Mouse (Mus musculus) liver, embryonic 14.5 days (tissue): ENCODE results near the gene Olfr1099. TPM values are rescaled to one million over a fixed set of nuclear protein-coding genes. Genes with fewer than 3 reads are reported as not detected.

Source experiments
- ATAC-seq: fragments of 200-750 bp; cut with Nextera tagmentation; 2 replicates; pipeline ENCODE4 v1.8.0; 2017; ENCODE audit warnings: moderate number of reproducible peaks, mild to moderate bottlenecking, moderate library complexity; ENCODE audit not compliant: insufficient read depth
- DNase-seq, 3 experiments: peaks; one replicate each; pipeline ENCODE4 v3.0.0-alpha.2; 2012 to 2013; ENCODE audit warnings: low read depth in 3 of 3, low spot score in 3 of 3
- H3K27ac ChIP-seq: fragments of 300-500 bp; sonication (generic); 2 replicates; pipeline ENCODE4 v1.5.1; 2014; ENCODE audit warnings: moderate library complexity, mild to moderate bottlenecking, control low read depth, inconsistent platforms
- H3K27me3 ChIP-seq: fragments of 300-500 bp; sonication (generic); 2 replicates; pipeline ENCODE4 v1.6.1; 2014; ENCODE audit warnings: mild to moderate bottlenecking, low read length, moderate library complexity; ENCODE audit not compliant: control insufficient read depth, insufficient read depth
- H3K36me3 ChIP-seq: fragments of 300-500 bp; sonication (generic); replicated peaks from 2 replicates; pipeline ENCODE4 v1.6.1; 2014; ENCODE audit warnings: low read depth; ENCODE audit not compliant: control insufficient read depth, insufficient read depth
- H3K4me1 ChIP-seq, 2 experiments: fragments of 200-500 bp in 1 of 2; fragments of 300-500 bp in 1 of 2; sonication (generic) in 1 of 2; replicated peaks; 2 replicates each; pipeline ENCODE4 v1.6.1; 2012 to 2014; ENCODE audit warnings: antibody characterized with exemption in 1 of 2, inconsistent platforms in 1 of 2, low read length in 1 of 2; ENCODE audit not compliant: control insufficient read depth in 2 of 2, insufficient read depth in 2 of 2
- H3K4me2 ChIP-seq: fragments of 300-500 bp; sonication (generic); 2 replicates; pipeline ENCODE4 v1.6.1; 2014; ENCODE audit warnings: low read depth, mild to moderate bottlenecking, control low read depth, moderate library complexity
- H3K4me3 ChIP-seq, 2 experiments: fragments of 200-500 bp in 1 of 2; fragments of 300-500 bp in 1 of 2; sonication (generic) in 1 of 2; 2 replicates each; pipeline ENCODE4 v1.5.1; 2012 to 2014; ENCODE audit warnings: low read depth in 2 of 2, low read length in 2 of 2, mild to moderate bottlenecking in 2 of 2, control low read depth in 1 of 2, inconsistent platforms in 1 of 2, moderate library complexity in 1 of 2; ENCODE audit not compliant: insufficient read depth in 1 of 2
- H3K9ac ChIP-seq: fragments of 300-500 bp; sonication (generic); replicated peaks from 2 replicates; pipeline ENCODE4 v1.6.1; 2014; ENCODE audit warnings: mild to moderate bottlenecking, control low read depth, moderate library complexity
- H3K9me3 ChIP-seq: fragments of 300-500 bp; sonication (generic); 2 replicates; pipeline ENCODE4 v1.6.1; 2016; ENCODE audit warnings: low read length, mixed read lengths; ENCODE audit not compliant: control insufficient read depth
- CTCF ChIP-seq: IDR thresholded peaks from 2 replicates; pipeline ENCODE4 v1.5.1; 2016; ENCODE audit warnings: antibody characterized with exemption, low read depth, control low read depth
- EP300 ChIP-seq: IDR thresholded peaks from 2 replicates; pipeline ENCODE4 v1.6.1; 2016; ENCODE audit warnings: antibody characterized with exemption, low read depth
- WGBS: fragments of 180-500 bp; shearing (Covaris S2); extraction: QIAGEN DNeasy Blood & Tissue Kit; methylation state at CpG from one replicate; pipeline ENCODE4 v1.1.7; 2014; ENCODE audit not compliant: insufficient replicate concordance; 5-methylcytosine and 5-hydroxymethylcytosine counted together
- polyA plus RNA-seq, 2 experiments: library from polyadenylated mRNA; depleted of rRNA in 1 of 2; stranded (reverse) in 1 of 2; unstranded in 1 of 2; fragments of >200 nt; fragmentation: Nextera tagmentation in 1 of 2; extraction: Ambion mirVana in 1 of 2; gene quantifications; 2 replicates each; pipeline versions ENCODE4 v1.2.1 to v1.2.3; 2012 to 2014

The Olfr1099 gene
- polyA plus RNA-seq (2012; rRNA removed), result not detected in 2 replicates
- polyA plus RNA-seq (2014; fragmentation: Nextera tagmentation; extraction: Ambion mirVana), result not detected in 2 replicates

GRCm38 (mm10) chr2:86960593-86960992 is at the start of gene Olfr1099:
Olfr1099 (minus strand) TSS chr2:86960693.
- H3K9ac ChIP-seq, result no peak within 1 kb of the TSS
- H3K9me3 ChIP-seq, result no peaks in the 10 kb centered on the region
- WGBS, result 51% methylated on average over 1 of the region's 1 CpGs
- no peak within 1 kb of the TSS for H3K4me3 ChIP-seq
- TF ChIP-seq EP300 (no peak), CTCF (no peak)
- no peaks in the 10 kb centered on the region for H3K27me3 ChIP-seq
- no peak within 1 kb of the TSS for H3K27ac ChIP-seq
- no peaks in the 10 kb centered on the region for H3K36me3 ChIP-seq
- ATAC-seq, result no peak
- no peak for DNase-seq
- no peaks in the 10 kb centered on the region for H3K4me1 ChIP-seq
- H3K4me2 ChIP-seq, result no peak within 1 kb of the TSS

GRCm38 (mm10) chr2:86998098-86998497 is 37.6 kb upstream of the Olfr1099 start, which contains the start of gene Olfr1102:
Olfr1102 (plus strand) TSS chr2:86998398.
- TF ChIP-seq CTCF (no peak), EP300 (no peak)
- Histone ChIP-seq H3K4me3 (no peak within 1 kb of the TSS), H3K27ac (no peak within 1 kb of the TSS), H3K4me2 (no peak within 1 kb of the TSS), H3K27me3 (no peaks in the 10 kb centered on the region), H3K9ac (no peak within 1 kb of the TSS), H3K9me3 (no peaks in the 10 kb centered on the region), H3K4me1 (no peaks in the 10 kb centered on the region), H3K36me3 (no peaks in the 10 kb centered on the region)
- ATAC-seq (no peak), DNase-seq (no peak)

GRCm38 (mm10) chr2:86991121-86991520 is 30.6 kb upstream of the Olfr1099 start, which contains the start of gene Olfr1101:
Olfr1101 (minus strand) TSS chr2:86991221.
- no peaks in the 10 kb centered on the region for H3K4me1 ChIP-seq
- H3K9ac ChIP-seq, result no peak within 1 kb of the TSS
- no peak for ATAC-seq
- no peaks in the 10 kb centered on the region for H3K36me3 ChIP-seq
- no peak for DNase-seq
- no peak within 1 kb of the TSS for H3K4me2 ChIP-seq
- no peak within 1 kb of the TSS for H3K4me3 ChIP-seq
- H3K27ac ChIP-seq, result no peak within 1 kb of the TSS
- no peaks in the 10 kb centered on the region for H3K9me3 ChIP-seq
- TF ChIP-seq CTCF (no peak), EP300 (no peak)
- 55% methylated on average over 3 of the region's 3 CpGs for WGBS
- H3K27me3 ChIP-seq, result no peaks in the 10 kb centered on the region

GRCm38 (mm10) chr2:86979854-86980253 is 19.4 kb upstream of the Olfr1099 start, which contains the start of gene Olfr1100:
Olfr1100 (minus strand) TSS chr2:86979954.
- no peak for DNase-seq
- ATAC-seq, result no peak
- no peak for TF ChIP-seq EP300
- no peak for TF ChIP-seq CTCF
- 54% methylated on average over 3 of the region's 3 CpGs for WGBS
- no peak within 1 kb of the TSS for H3K4me2 ChIP-seq
- H3K36me3 ChIP-seq, result no peaks in the 10 kb centered on the region
- H3K9ac ChIP-seq, result no peak within 1 kb of the TSS
- H3K4me3 ChIP-seq, result no peak within 1 kb of the TSS
- no peaks in the 10 kb centered on the region for H3K9me3 ChIP-seq
- H3K27me3 ChIP-seq, result no peaks in the 10 kb centered on the region
- H3K27ac ChIP-seq, result no peak within 1 kb of the TSS
- no peaks in the 10 kb centered on the region for H3K4me1 ChIP-seq

GRCm38 (mm10) chr2:86926557-86926956 is 33.9 kb downstream of the Olfr1099 start:
- no peak for ATAC-seq
- H3K9me3 ChIP-seq, result no peaks in the 10 kb centered on the region
- DNase-seq, result no peak
- no peak overlapping the region for H3K4me2 ChIP-seq
- TF ChIP-seq CTCF (no peak), EP300 (no peak)
- H3K27ac ChIP-seq, result no peak overlapping the region
- no peak overlapping the region for H3K4me3 ChIP-seq
- H3K36me3 ChIP-seq, result no peaks in the 10 kb centered on the region
- H3K4me1 ChIP-seq, result no peaks in the 10 kb centered on the region
- H3K27me3 ChIP-seq, result no peaks in the 10 kb centered on the region
- no peak overlapping the region for H3K9ac ChIP-seq
